Mouse (Mus musculus): ENCODE data around the gene Bcat2. TPM values are rescaled to one million over a fixed set of nuclear protein-coding genes. Genes with fewer than 3 reads are reported as not detected.

Gene Bcat2
- total RNA-seq, 2 experiments from 2014 or later, result 37.2 to 37.8 TPM

- peak; percentile 95 for DNase-seq
- intact Hi-C loops (cut with DNase I; ENCODE audit: low total_unique reads), result no loop called here
These were observed 68.9 kb downstream of the Bcat2 start for GRCm38 (mm10) chr7:45638623-45639401.

Other genes with a start within 250 kb of the Bcat2 start
- 10 to 100 TPM; 23.5 to 24.5 TPM for gene Trpm4, start 236.4 kb upstream of the Bcat2 start, total RNA-seq (2021)
- gene Hrc, start 234.9 kb upstream of the Bcat2 start, total RNA-seq (2021), result 100 to 1,000 TPM; 711 to 744 TPM
- under 1 TPM; 0.69 to 0.78 TPM for gene Ppfia3, start 203.1 kb upstream of the Bcat2 start, total RNA-seq (2021)
- 1 to 10 TPM in 1 of 2 experiments, under 1 TPM in 1; 0.49 to 1.6 TPM for gene Lin7b, start 199.6 kb upstream of the Bcat2 start, total RNA-seq (2021)
- gene Snrnp70, start 174.4 kb upstream of the Bcat2 start, total RNA-seq (2021), result 10 to 100 TPM; 90.1 to 93.1 TPM
- 10 to 100 TPM; 39.6 to 44.1 TPM for gene Kcna7, start 164.5 kb upstream of the Bcat2 start, total RNA-seq (2021)
- 1 to 10 TPM; 2.3 to 2.6 TPM for gene Ntf5, start 156.5 kb upstream of the Bcat2 start, total RNA-seq (2021)
- gene Lhb, start 149.3 kb upstream of the Bcat2 start, total RNA-seq (2021), result under 1 TPM in 1 of 2 experiments, not detected in 1; 0.35 TPM
- gene Gys1, start 135.3 kb upstream of the Bcat2 start, total RNA-seq (2021), result 100 to 1,000 TPM; 167 to 213 TPM
- gene Ruvbl2, start 132.1 kb upstream of the Bcat2 start, total RNA-seq (2021), result 10 to 100 TPM; 20.3 to 23.7 TPM
- 100 to 1,000 TPM; 119 to 132 TPM for gene Ftl1, start 110.3 kb upstream of the Bcat2 start, total RNA-seq (2021)
- 10 to 100 TPM; 20.1 to 22.4 TPM for gene Bax, start 103.3 kb upstream of the Bcat2 start, total RNA-seq (2021)
- not detected for gene Tulp2, start 88.3 kb upstream of the Bcat2 start, total RNA-seq (2021)
- 1 to 10 TPM; 6.0 to 6.2 TPM for gene Gm45808, start 83.3 kb upstream of the Bcat2 start, total RNA-seq (2021)
- gene Dhdh, start 81.3 kb upstream of the Bcat2 start, total RNA-seq (2021), result 10 to 100 TPM in 1 of 2 experiments, 1 to 10 TPM in 1; 9.4 to 10.5 TPM
- gene Nucb1, start 59.7 kb upstream of the Bcat2 start, total RNA-seq (2021), result 100 to 1,000 TPM; 100 TPM
- gene Ppp1r15a, start 43.9 kb upstream of the Bcat2 start, total RNA-seq (2021), result 10 to 100 TPM; 13.1 to 18.4 TPM
- 10 to 100 TPM in 1 of 2 experiments, 1 to 10 TPM in 1; 6.8 to 14.8 TPM for gene Plekha4, start 43.8 kb upstream of the Bcat2 start, total RNA-seq (2021)
- 1 to 10 TPM; 1.7 to 2.3 TPM for gene Hsd17b14, start 15.3 kb upstream of the Bcat2 start, total RNA-seq (2021)
- gene Fgf21, start 45.3 kb downstream of the Bcat2 start, total RNA-seq (2021), result not detected
- gene Fut1, start 47.1 kb downstream of the Bcat2 start, total RNA-seq (2021), result under 1 TPM in 1 of 2 experiments, not detected in 1; 0.11 TPM
- gene Izumo1, start 51.7 kb downstream of the Bcat2 start, total RNA-seq (2021), result under 1 TPM; 0.12 to 0.18 TPM
- 10 to 100 TPM; 14.1 to 16.1 TPM for gene Rasip1, start 57.3 kb downstream of the Bcat2 start, total RNA-seq (2021)
- gene Mamstr, start 69.8 kb downstream of the Bcat2 start, total RNA-seq (2021), result 10 to 100 TPM; 60.3 to 85.3 TPM
- gene Fut2, start 96.2 kb downstream of the Bcat2 start, total RNA-seq (2021), result under 1 TPM; 0.58 to 0.66 TPM
- gene Ntn5, start 113.9 kb downstream of the Bcat2 start, total RNA-seq (2021), result under 1 TPM; 0.51 to 0.62 TPM
- under 1 TPM; 0.18 to 0.31 TPM for gene Sec1, start 124.2 kb downstream of the Bcat2 start, total RNA-seq (2021)
- 1 to 10 TPM; 4.5 to 4.6 TPM for gene Car11, start 129.7 kb downstream of the Bcat2 start, total RNA-seq (2021)
- gene Dbp, start 134.9 kb downstream of the Bcat2 start, total RNA-seq (2021), result 10 to 100 TPM; 20.6 to 32.8 TPM
- gene Rpl18, start 145.3 kb downstream of the Bcat2 start, total RNA-seq (2021), result 100 to 1,000 TPM; 607 to 662 TPM
- 10 to 100 TPM; 12.0 to 13.2 TPM for gene Sphk2, start 147.8 kb downstream of the Bcat2 start, total RNA-seq (2021)
- under 1 TPM; 0.16 TPM for gene Fam83e, start 151.1 kb downstream of the Bcat2 start, total RNA-seq (2021)
- not detected for gene Spaca4, start 155.7 kb downstream of the Bcat2 start, total RNA-seq (2021)
- under 1 TPM; 0.11 to 0.39 TPM for gene Lmtk3, start 213.6 kb downstream of the Bcat2 start, total RNA-seq (2021)
- not detected for gene Sult2b1, start 214.5 kb downstream of the Bcat2 start, total RNA-seq (2021)
- gene Cyth2, start 244.4 kb downstream of the Bcat2 start, total RNA-seq (2021), result 10 to 100 TPM; 34.6 to 35.8 TPM

All from gastrocnemius, postnatal 14 days (tissue).